Mouse (Mus musculus) midbrain, postnatal 0 days (tissue): Measurements from ENCODE around the gene Mansc1. TPM values are rescaled to one million over a fixed set of nuclear protein-coding genes. Genes with fewer than 3 reads are reported as not detected.

Source experiments
- ATAC-seq: fragments of 200-750 bp; cut with Nextera tagmentation; 2 replicates; pipeline ENCODE4 v1.8.0; 2017; ENCODE audit warnings: moderate number of reproducible peaks, mild to moderate bottlenecking, moderate TSS enrichment, moderate library complexity; ENCODE audit not compliant: low FRiP score
- DNase-seq: peaks from one replicate; pipeline ENCODE4 v3.0.0-alpha.2; 2015; ENCODE audit warnings: low spot score
- H3K27ac ChIP-seq: fragments of 300-500 bp; sonication (generic); 2 replicates; pipeline ENCODE4 v1.5.1; 2014; ENCODE audit warnings: low read depth, mild to moderate bottlenecking, low read length, mixed read lengths
- H3K27me3 ChIP-seq: fragments of 300-500 bp; sonication (generic); 2 replicates; pipeline ENCODE4 v1.6.1; 2014; ENCODE audit warnings: low read length, control low read depth, mixed read lengths; ENCODE audit not compliant: insufficient read depth
- H3K36me3 ChIP-seq: fragments of 300-500 bp; sonication (generic); 2 replicates; pipeline ENCODE4 v1.6.1; 2014; ENCODE audit warnings: low read length, control low read depth, mixed read lengths; ENCODE audit not compliant: insufficient read depth
- H3K4me1 ChIP-seq: fragments of 300-500 bp; sonication (generic); 2 replicates; pipeline ENCODE4 v1.6.1; 2014; ENCODE audit warnings: mild to moderate bottlenecking, control low read depth, antibody characterized with exemption, low read length, mixed read lengths; ENCODE audit not compliant: insufficient read depth
- H3K4me2 ChIP-seq: fragments of 300-500 bp; sonication (generic); 2 replicates; pipeline ENCODE4 v1.6.1; 2014; ENCODE audit warnings: low read depth, mild to moderate bottlenecking, low read length, mixed read lengths; ENCODE audit not compliant: poor library complexity, severe bottlenecking
- H3K4me3 ChIP-seq: fragments of 300-500 bp; sonication (generic); 2 replicates; pipeline ENCODE4 v1.5.1; 2014; ENCODE audit warnings: low read depth, mild to moderate bottlenecking, low read length, moderate library complexity
- H3K9ac ChIP-seq: fragments of 300-500 bp; sonication (generic); replicated peaks from 2 replicates; pipeline ENCODE4 v1.6.1; 2014; ENCODE audit warnings: mild to moderate bottlenecking, low read length, moderate library complexity, mixed read lengths; ENCODE audit not compliant: poor library complexity, severe bottlenecking
- H3K9me3 ChIP-seq: fragments of 300-500 bp; sonication (generic); 2 replicates; pipeline ENCODE4 v1.6.1; 2016; ENCODE audit warnings: low read length, control low read depth
- CTCF ChIP-seq: IDR thresholded peaks from 2 replicates; pipeline ENCODE4 v1.5.1; 2016; ENCODE audit warnings: antibody characterized with exemption, mild to moderate bottlenecking
- whole genome bisulfite sequencing: fragments of 180-500 bp; shearing (Covaris S2); extraction: QIAGEN DNeasy Blood & Tissue Kit; methylation state at CpG from one replicate; pipeline ENCODE4 v1.1.7; 2014; 5-methylcytosine and 5-hydroxymethylcytosine counted together
- polyA plus RNA-seq: library from polyadenylated mRNA; unstranded; fragments of >200 nt; fragmentation: Nextera tagmentation; extraction: Ambion mirVana; gene quantifications from 2 replicates; pipeline ENCODE4 v1.2.1, GENCODE M21; 2015
- total RNA-seq: library from RNA; depleted of rRNA; stranded (reverse); fragments of >200 nt; gene quantifications from 2 replicates; pipeline ENCODE4 v1.2.3, GENCODE M21; 2014

The Mansc1 gene
- total and polyA plus RNA-seq, 2 experiments from 2014 or later: 1.6 to 2.8 TPM

DNA sequence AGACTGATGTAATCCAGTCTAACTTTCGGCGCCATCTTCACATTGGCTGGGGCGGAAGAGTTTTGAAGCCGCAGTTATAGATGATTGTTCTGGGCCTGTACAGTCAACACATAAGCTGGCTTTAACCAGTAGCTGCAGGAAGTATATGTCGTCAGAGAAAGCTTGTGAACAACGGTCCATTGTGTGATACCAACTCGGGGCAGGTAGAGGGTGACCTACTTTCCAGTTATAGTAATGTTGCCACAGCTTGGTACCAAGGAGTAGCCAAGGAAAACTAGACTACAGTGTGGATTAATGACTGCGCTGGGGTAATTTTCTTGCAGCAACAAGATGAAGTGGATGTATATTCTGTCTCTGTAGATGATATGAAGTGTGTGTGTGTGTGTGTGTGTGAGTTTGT, 1.3 kb upstream of the Mansc1 start:
- H3K4me3 ChIP-seq: no peak overlapping the region
- H3K4me2 ChIP-seq: no peak overlapping the region
- WGBS: 91% methylated on average over 8 of the region's 8 CpGs
- H3K9me3 ChIP-seq: no peaks in the 10 kb centered on the region
- H3K27ac ChIP-seq: no peak overlapping the region
- H3K27me3 ChIP-seq: peaks cover 9% of the 10 kb centered on the region; the same call in 1 of the 2 replicates
- no peaks in the 10 kb centered on the region for H3K36me3 ChIP-seq
- no peak for TF ChIP-seq CTCF
- no peak for DNase-seq
- H3K9ac ChIP-seq: no peak overlapping the region
- no peak for ATAC-seq
- H3K4me1 ChIP-seq: peaks cover 7% of the 10 kb centered on the region; the same call in 1 of the 2 replicates

DNA sequence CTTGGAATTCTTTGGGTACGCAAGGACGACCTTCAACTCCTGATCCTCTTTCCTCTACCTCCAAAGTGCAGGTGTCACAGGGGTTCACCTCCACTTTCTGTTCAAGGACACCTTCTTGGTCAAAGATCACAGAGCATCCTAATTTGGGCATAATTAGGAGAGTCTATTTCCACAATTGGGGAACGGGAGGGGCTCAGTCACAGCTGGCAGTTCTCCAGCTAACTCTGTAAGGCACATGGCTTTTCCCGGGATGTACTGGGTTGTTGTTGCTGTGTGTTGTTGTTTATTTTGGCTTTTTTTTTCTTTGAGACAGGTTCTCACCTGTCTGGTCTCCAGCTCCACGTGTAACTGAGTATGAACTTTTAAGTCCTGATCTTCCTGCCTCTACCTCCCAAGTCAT, 468 bp upstream of the Mansc1 start:
- Histone ChIP-seq H3K36me3 (no peaks in the 10 kb centered on the region), H3K4me3 (peak overlapping the region; percentile 51), H3K27ac (no peak overlapping the region), H3K4me1 (peaks cover 7% of the 10 kb centered on the region; the same call in 1 of the 2 replicates), H3K9ac (no peak overlapping the region), H3K4me2 (peak overlapping the region; percentile 98), H3K9me3 (no peaks in the 10 kb centered on the region), H3K27me3 (peaks cover 9% of the 10 kb centered on the region; the same call in 1 of the 2 replicates)
- DNase-seq (no peak), ATAC-seq (no peak)
- TF ChIP-seq CTCF: no peak
- 37% methylated on average over 5 of the region's 5 CpGs for WGBS

DNA sequence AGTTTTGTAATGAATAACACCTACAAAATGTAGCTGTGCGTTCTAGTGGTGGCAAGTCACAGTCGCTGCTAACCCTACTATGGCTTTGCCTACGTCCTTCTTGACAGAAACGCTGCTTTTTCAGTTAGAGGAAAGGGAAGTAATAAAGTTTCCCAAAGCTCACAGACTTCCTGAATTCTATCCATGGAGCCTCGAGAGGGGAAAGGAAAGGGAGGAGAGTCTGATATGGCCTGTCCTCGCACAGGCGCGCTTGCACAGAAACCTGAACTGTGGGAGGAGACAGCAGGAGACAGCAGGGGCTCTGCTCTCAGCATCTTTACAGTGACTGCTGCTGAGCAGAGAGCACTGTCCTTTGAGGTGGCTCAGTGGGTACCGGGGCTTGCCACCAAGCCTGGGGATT, 1.8 kb downstream of the Mansc1 start:
- no peak for DNase-seq
- Histone ChIP-seq H3K9me3 (no peaks in the 10 kb centered on the region), H3K9ac (no peak overlapping the region), H3K27me3 (peaks cover 9% of the 10 kb centered on the region; the same call in 1 of the 2 replicates), H3K4me3 (no peak overlapping the region), H3K27ac (no peak overlapping the region), H3K4me1 (peaks cover 7% of the 10 kb centered on the region; the same call in 1 of the 2 replicates), H3K4me2 (no peak overlapping the region), H3K36me3 (no peaks in the 10 kb centered on the region)
- no peak for TF ChIP-seq CTCF
- ATAC-seq: no peak
- 72% methylated on average over 9 of the region's 9 CpGs for WGBS

DNA sequence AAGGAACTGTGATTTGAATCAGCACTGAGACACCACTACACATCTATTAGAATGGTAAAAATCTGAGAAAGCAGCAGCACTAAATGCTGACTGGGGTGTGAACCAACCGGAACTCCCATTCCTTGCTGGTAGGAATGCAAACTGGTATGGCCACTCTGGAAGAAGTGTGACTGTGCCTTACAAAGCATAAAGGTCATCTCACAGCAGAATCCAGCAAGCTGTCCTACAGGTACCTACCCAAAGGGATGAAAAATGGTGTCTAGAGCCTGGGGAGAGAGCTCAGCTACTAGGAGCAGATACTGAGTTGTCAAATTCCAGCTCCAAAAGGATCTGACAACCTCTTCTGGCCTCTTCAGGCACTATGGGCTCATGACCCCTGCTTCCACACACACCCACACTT, 5.7 kb downstream of the Mansc1 start:
- DNase-seq (no peak), ATAC-seq (no peak)

DNA sequence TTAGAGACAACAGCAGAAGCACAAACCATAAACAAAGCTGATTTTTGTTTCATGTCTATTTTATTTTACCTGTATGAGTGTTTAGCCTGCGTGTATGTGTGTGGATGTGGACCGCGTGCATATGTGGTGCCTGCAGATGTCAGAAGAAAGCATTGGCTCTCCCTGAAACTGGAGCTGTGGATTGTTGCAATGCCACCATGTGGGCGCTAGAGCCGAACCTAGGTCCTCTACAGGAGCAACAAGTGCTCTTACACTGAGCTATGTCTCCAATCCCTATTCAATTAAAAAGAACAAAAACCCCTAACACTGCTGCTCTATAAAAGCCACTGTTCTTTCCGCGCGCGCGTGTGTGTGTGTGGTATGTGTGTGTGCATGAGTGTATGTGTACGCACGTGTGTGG, 6.9 kb downstream of the Mansc1 start:
- H3K9ac ChIP-seq: no peak overlapping the region
- no peaks in the 10 kb centered on the region for H3K4me1 ChIP-seq
- ATAC-seq (no peak), DNase-seq (no peak)
- H3K4me2 ChIP-seq: no peak overlapping the region
- WGBS: 61% methylated on average over 12 of the region's 12 CpGs
- no peak overlapping the region for H3K4me3 ChIP-seq
- H3K36me3 ChIP-seq: no peaks in the 10 kb centered on the region
- H3K27ac ChIP-seq: no peak overlapping the region
- no peaks in the 10 kb centered on the region for H3K9me3 ChIP-seq
- no peak for TF ChIP-seq CTCF
- H3K27me3 ChIP-seq: no peaks in the 10 kb centered on the region

More for the DNA sequence above, 5.7 kb downstream of the Mansc1 start:
- Histone ChIP-seq H3K36me3 (no peaks in the 10 kb centered on the region), H3K27me3 (no peaks in the 10 kb centered on the region), H3K9ac (no peak overlapping the region), H3K4me3 (no peak overlapping the region), H3K4me2 (no peak overlapping the region), H3K4me1 (no peaks in the 10 kb centered on the region), H3K9me3 (no peaks in the 10 kb centered on the region), H3K27ac (no peak overlapping the region)
- TF ChIP-seq CTCF: no peak
- 97% methylated on average over 1 of the region's 1 CpGs for WGBS

DNA sequence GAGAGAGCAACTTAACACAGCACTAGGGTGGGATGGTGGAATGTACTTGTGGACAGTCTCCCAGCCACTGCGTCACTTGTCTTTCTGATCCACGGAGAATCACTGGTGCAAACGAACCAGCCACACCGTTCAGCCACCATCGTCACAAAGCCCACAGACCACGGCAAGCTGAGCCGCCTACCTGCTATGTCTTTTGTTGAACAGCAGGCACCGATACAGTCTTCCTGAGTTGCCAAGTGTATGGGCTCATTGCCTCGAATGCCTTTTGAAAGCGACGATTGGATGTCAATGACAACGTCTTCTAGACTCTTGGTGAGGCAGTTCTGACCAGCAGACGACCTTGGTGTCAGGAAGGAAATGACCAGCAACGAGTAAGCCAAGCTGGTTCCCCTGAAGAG, 10.7 kb downstream of the Mansc1 start:
- 82% methylated on average over 14 of the region's 14 CpGs for WGBS
- no peak for DNase-seq

More for the DNA sequence above, 10.7 kb downstream of the Mansc1 start:
- H3K9me3 ChIP-seq: no peaks in the 10 kb centered on the region
- no peak overlapping the region for H3K27ac ChIP-seq
- TF ChIP-seq CTCF: no peak
- H3K36me3 ChIP-seq: no peaks in the 10 kb centered on the region
- ATAC-seq: no peak
- no peaks in the 10 kb centered on the region for H3K4me1 ChIP-seq
- H3K9ac ChIP-seq: no peak overlapping the region
- H3K4me3 ChIP-seq: no peak overlapping the region
- no peak overlapping the region for H3K4me2 ChIP-seq
- H3K27me3 ChIP-seq: no peaks in the 10 kb centered on the region
